ENCODE assay signal across 8 mouse cellular contexts in genomic region chr6:113471297-113471936, GRCm38 (mm10). TPM values are rescaled to one million over a fixed set of nuclear protein-coding genes. Genes with fewer than 3 reads are reported as not detected.
DNase-seq lines count a peak whose midpoint lies in the region; ATAC-seq and TF ChIP-seq lines count a peak whose summit lies in the region.

Gene Il17rc, plus strand, starts transcription at chr6:113471427.

- H3K9me3 ChIP-seq in midbrain, embryonic 12.5 days, result no peaks in the 10 kb centered on the region
- no peaks in the 10 kb centered on the region for H3K9me3 ChIP-seq in midbrain, postnatal 0 days (ENCODE audit: low read length)
- no peaks in the 10 kb centered on the region for H3K9me3 ChIP-seq in neural tube, embryonic 14.5 days (ENCODE audit: control insufficient read depth, low read length)

- DNase-seq in midbrain, postnatal 0 days (ENCODE audit: low spot score), result no peak
- peak; percentile 61 for DNase-seq in fat pad, adult 2 months (ENCODE audit: extremely low read depth, low read depth, low spot score)
- peak; percentile 51 for DNase-seq in heart, postnatal 25 days (ENCODE audit: low spot score)
- DNase-seq in large intestine, adult 2 months (ENCODE audit: low read depth, low spot score), result no peak
- DNase-seq in embryo, embryonic 10 days (ENCODE audit: low spot score), result no peak
- DNase-seq in layer of hippocampus, postnatal 10 days (ENCODE audit: low spot score in 2 of 2), result no peak

- peaks cover 10% of the 10 kb centered on the region for H3K4me1 ChIP-seq in midbrain, embryonic 12.5 days
- H3K4me1 ChIP-seq in midbrain, postnatal 0 days (ENCODE audit: insufficient read depth, low read length), result no peaks in the 10 kb centered on the region
- H3K4me1 ChIP-seq in neural tube, embryonic 14.5 days (ENCODE audit: control insufficient read depth, insufficient read depth, low read length), result peaks cover 4% of the 10 kb centered on the region; the same call in 1 of the 2 replicates

- H3K27me3 ChIP-seq in midbrain, embryonic 12.5 days, result peaks cover 61% of the 10 kb centered on the region
- peaks cover 16% of the 10 kb centered on the region for H3K27me3 ChIP-seq in midbrain, postnatal 0 days (ENCODE audit: insufficient read depth, low read length)
- peaks cover 4% of the 10 kb centered on the region for H3K27me3 ChIP-seq in neural tube, embryonic 14.5 days (ENCODE audit: control insufficient read depth, insufficient read depth, low read length)

- H3K4me2 ChIP-seq in midbrain, embryonic 12.5 days (replicated peaks), result no peak within 1 kb of the TSS
- H3K4me2 ChIP-seq in midbrain, postnatal 0 days (ENCODE audit: low read depth, low read length, poor library complexity, severe bottlenecking), result no peak within 1 kb of the TSS
- H3K4me2 ChIP-seq in neural tube, embryonic 14.5 days (ENCODE audit: low read depth, low read length), result peak within 1 kb of the TSS; percentile 6; the same call in 1 of the 2 replicates

- H3K4me3 ChIP-seq in midbrain, embryonic 12.5 days, result no peak within 1 kb of the TSS
- H3K4me3 ChIP-seq in midbrain, postnatal 0 days (ENCODE audit: low read depth, low read length), result no peak within 1 kb of the TSS
- H3K4me3 ChIP-seq in neural tube, embryonic 14.5 days (ENCODE audit: low read depth, low read length), result no peak within 1 kb of the TSS

- no peak for ATAC-seq in midbrain, embryonic 12.5 days (ENCODE audit: low FRiP score, low read depth)
- ATAC-seq in midbrain, postnatal 0 days (ENCODE audit: low FRiP score), result no peak
- no peak for ATAC-seq in neural tube, embryonic 14.5 days (ENCODE audit: low read depth)

- no peak for TF ChIP-seq CTCF in midbrain, postnatal 0 days (IDR thresholded peaks at IDR 0.05)

- no peaks in the 10 kb centered on the region for H3K36me3 ChIP-seq in midbrain, embryonic 12.5 days
- H3K36me3 ChIP-seq in midbrain, postnatal 0 days (ENCODE audit: insufficient read depth, low read length), result no peaks in the 10 kb centered on the region
- H3K36me3 ChIP-seq in neural tube, embryonic 14.5 days (ENCODE audit: control insufficient read depth, insufficient read depth, low read length), result no peaks in the 10 kb centered on the region

- 0 out of 2 replicates have a peak within 1 kb of the TSS, but pooled peaks have one; percentile 20 for H3K9ac ChIP-seq in midbrain, embryonic 12.5 days (replicated peaks)
- no peak within 1 kb of the TSS for H3K9ac ChIP-seq in midbrain, postnatal 0 days (replicated peaks; ENCODE audit: low read length, poor library complexity, severe bottlenecking)
- H3K9ac ChIP-seq in neural tube, embryonic 14.5 days (replicated peaks; ENCODE audit: low read depth, low read length), result 0 out of 2 replicates have a peak within 1 kb of the TSS, but pooled peaks have one; percentile 16

- no peak within 1 kb of the TSS for H3K27ac ChIP-seq in midbrain, embryonic 12.5 days (replicated peaks)
- H3K27ac ChIP-seq in midbrain, postnatal 0 days (ENCODE audit: low read depth, low read length), result no peak within 1 kb of the TSS
- H3K27ac ChIP-seq in neural tube, embryonic 14.5 days (ENCODE audit: low read depth, low read length), result no peak within 1 kb of the TSS

- 18% methylated on average over 12 of the region's 12 CpGs for WGBS in midbrain, embryonic 12.5 days
- WGBS in midbrain, postnatal 0 days, result 18% methylated on average over 12 of the region's 12 CpGs
- 12% methylated on average over 12 of the region's 12 CpGs for WGBS in large intestine, adult 2 months
- 23% methylated on average over 12 of the region's 12 CpGs for WGBS in neural tube, embryonic 14.5 days

- intact Hi-C loops in heart, postnatal 25 days (cut with DNase I), result loop anchor here (5.0 kb wide), 2 partner anchors 139 to 234 kb away; partner anchors contain the start of gene Mtmr14

RNA-seq across cellular contexts. Expression of gene Il17rc, which starts in this region (rescaled TPM):
- polyA plus RNA-seq in midbrain, embryonic 12.5 days (2016; fragmentation: Nextera tagmentation; extraction: Ambion mirVana), result 4.3 and 6.3 TPM in 2 replicates
- total RNA-seq in midbrain, postnatal 0 days (2014; rRNA removed), result 4.7 and 11.6 TPM in 2 replicates
- 4.1 and 4.2 TPM in 2 replicates for polyA plus RNA-seq in midbrain, postnatal 0 days (2015; fragmentation: Nextera tagmentation; extraction: Ambion mirVana)
- total RNA-seq in heart, postnatal 25 days (2021), result 10 to 100 TPM in 1 of 2 experiments, 1 to 10 TPM in 1; 8.2 to 10.0 TPM
- polyA plus RNA-seq in large intestine, adult 2 months (2012; rRNA removed), result 341 and 416 TPM in 2 replicates
- polyA plus RNA-seq in neural tube, embryonic 14.5 days (2014; fragmentation: Nextera tagmentation; extraction: Ambion mirVana), result 1.6 and 2.4 TPM in 2 replicates
- 1 to 10 TPM; 4.8 to 5.6 TPM for total RNA-seq in layer of hippocampus, postnatal 10 days (2021)

Comparison
In these comparisons a context has a peak if more than half of its experiments do, and no peak if none do; other contexts are left out.
1. RNA of gene Il17rc (polyA plus RNA-seq): 341 to 416 TPM in large intestine, adult 2 months; 4.3 to 6.3 TPM in midbrain, embryonic 12.5 days, 4.1 to 4.2 TPM in midbrain, postnatal 0 days and 1.6 to 2.4 TPM in neural tube, embryonic 14.5 days; every median in the first group is over 10 times any median in the second.
2. DNase-seq: peak in fat pad, adult 2 months (single experiment) and heart, postnatal 25 days (single experiment); none in midbrain, postnatal 0 days (single experiment), large intestine, adult 2 months (single experiment), embryo, embryonic 10 days (single experiment) and layer of hippocampus, postnatal 10 days (0 of 2).